Mouse (Mus musculus) heart, adult 8-10 months (tissue): ENCODE data around the gene Atf2. TPM values are rescaled to one million over a fixed set of nuclear protein-coding genes. Genes with fewer than 3 reads are reported as not detected.
"Not testable (repeated sequence)": the region's sequence is repeated elsewhere in the genome, so short reads cannot be mapped to it uniquely, and the experiment has no call there.

Experiments
- DNase-seq: peaks from one replicate; pipeline ENCODE4 v3.0.0; 2022; ENCODE audit warnings: low spot score
- total RNA-seq, 4 experiments: library from RNA; stranded (reverse); gene quantifications; 2 replicates each; pipeline ENCODE4 v1.2.4; 2022

The Atf2 gene
- total RNA-seq, 4 experiments from 2014 or later, result 38.4 to 45.9 (median 42.3) TPM

GRCm38 (mm10) chr2:73885997-73886396 lies 6.4 kb downstream of the Atf2 start:
- DNase-seq, result no peak

GRCm38 (mm10) chr2:73877891-73878290 lies 14.5 kb downstream of the Atf2 start:
- DNase-seq, result no peak

- peak; percentile 73 for DNase-seq
These were observed 24.5 kb downstream of the Atf2 start for GRCm38 (mm10) chr2:73867764-73868487.

GRCm38 (mm10) chr2:73860046-73860624 lies 32.3 kb downstream of the Atf2 start:
- DNase-seq, result no peak

- no peak for DNase-seq
These were observed 35.1 kb downstream of the Atf2 start for GRCm38 (mm10) chr2:73857352-73857751.

GRCm38 (mm10) chr2:73856246-73856645 lies 36.2 kb downstream of the Atf2 start:
- no peak for DNase-seq

- no peak for DNase-seq
These were observed 57.9 kb downstream of the Atf2 start for GRCm38 (mm10) chr2:73834406-73835015.

- DNase-seq, result no peak
These were observed 59.2 kb downstream of the Atf2 start for GRCm38 (mm10) chr2:73833284-73833683.

GRCm38 (mm10) chr2:73818742-73819141 lies 73.7 kb downstream of the Atf2 start:
- no peak for DNase-seq

GRCm38 (mm10) chr2:73807609-73808008 lies 84.8 kb downstream of the Atf2 start:
- DNase-seq, result no peak

GRCm38 (mm10) chr2:73800127-73800526 lies 92.3 kb downstream of the Atf2 start:
- DNase-seq, result not testable (repeated sequence)

- DNase-seq, result no peak
These were observed 93.7 kb downstream of the Atf2 start for GRCm38 (mm10) chr2:73798786-73799185.

- DNase-seq, result no peak
These were observed 94.3 kb downstream of the Atf2 start for GRCm38 (mm10) chr2:73798136-73798535.

- no peak for DNase-seq
These were observed 100.4 kb downstream of the Atf2 start for GRCm38 (mm10) chr2:73791846-73792630.

- peak; percentile 46 for DNase-seq
These were observed 102.1 kb downstream of the Atf2 start for GRCm38 (mm10) chr2:73790332-73790731.

GRCm38 (mm10) chr2:73788395-73788794 lies 104.0 kb downstream of the Atf2 start:
- DNase-seq, result no peak

- no peak for DNase-seq
These were observed 110.0 kb downstream of the Atf2 start for GRCm38 (mm10) chr2:73782371-73782905.

GRCm38 (mm10) chr2:73780321-73781010 lies 112.0 kb downstream of the Atf2 start:
- no peak for DNase-seq

GRCm38 (mm10) chr2:73779796-73780195 lies 112.6 kb downstream of the Atf2 start:
- DNase-seq, result no peak

GRCm38 (mm10) chr2:73779016-73779595 lies 113.3 kb downstream of the Atf2 start:
- no peak for DNase-seq

- no peak for DNase-seq
These were observed 115.5 kb downstream of the Atf2 start for GRCm38 (mm10) chr2:73776936-73777335.
